Comparison of ENCODE assay signal across 34 mouse cellular contexts in genomic region chr3:121715336-121715735, GRCm38 (mm10). TPM values are rescaled to one million over a fixed set of nuclear protein-coding genes. Genes with fewer than 3 reads are reported as not detected.
"Had no signal": no experiment of that assay in that cellular context is flagged by ENCODE, and none has a peak within 500 bp of the region (broad histone marks: within the 10 kb centered on the region; RNA-seq: fewer than 3 reads in every experiment).

No protein-coding gene starts in this region.

- DNase-seq: kidney, adult 18-20 months; kidney, adult 9 months; kidney, postnatal 14 days; kidney, postnatal 4 days; liver, embryonic 13.5 days; lung, adult 2 months; lung, postnatal 14 days; lung, postnatal 4 days; midbrain, embryonic 14.5 days; retina, postnatal 1 day; right cerebral cortex, postnatal 25 days; spleen, adult 18-20 months; thymus, postnatal 25 days had no signal

- H3K36me3 ChIP-seq: liver, embryonic 13.5 days; neural tube, embryonic 15.5 days; stomach, embryonic 15.5 days had no signal

- H3K9me3 ChIP-seq: liver, embryonic 13.5 days; neural tube, embryonic 15.5 days; stomach, embryonic 15.5 days had no signal

- H3K27ac ChIP-seq: liver, embryonic 13.5 days; neural tube, embryonic 15.5 days; stomach, embryonic 15.5 days had no signal

- H3K4me1 ChIP-seq: liver, embryonic 13.5 days had no signal

- H3K9ac ChIP-seq: liver, embryonic 13.5 days; neural tube, embryonic 15.5 days; stomach, embryonic 15.5 days had no signal

- H3K27me3 ChIP-seq: liver, embryonic 13.5 days; neural tube, embryonic 15.5 days; stomach, embryonic 15.5 days had no signal

- H3K4me2 ChIP-seq: liver, embryonic 13.5 days; midbrain, embryonic 11.5 days; neural tube, embryonic 15.5 days; stomach, embryonic 15.5 days had no signal

- H3K4me3 ChIP-seq: left cerebral cortex, adult 2 months; liver, embryonic 13.5 days; myocyte; neural tube, embryonic 15.5 days; stomach, embryonic 15.5 days had no signal

RNA-seq across cellular contexts. Expression of gene F3, which starts 8.0 kb away (rescaled TPM):
- total RNA-seq: megakaryocyte-erythroid progenitor cell, adult 5-6 weeks; monocyte, adult 5-6 weeks had no signal

RNA-seq across cellular contexts. Expression of gene 4930432M17Rik, which starts 44.8 kb away (rescaled TPM):
- total RNA-seq: layer of hippocampus, adult 18-20 months; layer of hippocampus, postnatal 10 days; layer of hippocampus, postnatal 36 days; left cerebral cortex, adult 2 months; left cerebral cortex, postnatal 10 days; left cerebral cortex, postnatal 36 days; liver, adult 2 months; megakaryocyte progenitor cell, adult 5-6 weeks; megakaryocyte-erythroid progenitor cell, adult 5-6 weeks; monocyte, adult 5-6 weeks had no signal
- polyA plus RNA-seq: kidney, embryonic 16.5 days; limb, embryonic 11.5 days; limb, embryonic 14.5 days; liver, adult 2 months; liver, embryonic 13.5 days; liver, embryonic 16.5 days; lung, adult 2 months; lung, embryonic 16.5 days; midbrain, embryonic 11.5 days; midbrain, embryonic 14.5 days; myocyte; neural tube, embryonic 11.5 days; neural tube, embryonic 15.5 days; stomach, embryonic 15.5 days; thymus, postnatal 0 days had no signal
